Mouse (Mus musculus): ENCODE results near the gene A930004D18Rik. TPM values are rescaled to one million over a fixed set of nuclear protein-coding genes. Genes with fewer than 3 reads are reported as not detected.
A peak's percentile ranks its signal among the peaks of the same experiment; 100 is the strongest.

A930004D18Rik gene
- total RNA-seq (2021) = 1 to 10 TPM; 4.7 to 5.0 TPM

- DNase-seq = no peak
These were observed at the start of gene A930004D18Rik for GRCm38 (mm10) chr2:18037491-18037890. TSS of gene A930004D18Rik (minus strand) at chr2:18037737.

GRCm38 (mm10) chr2:18080182-18080860 is 42.8 kb upstream of the A930004D18Rik start:
- no peak for DNase-seq

- DNase-seq = no peak
These were observed 34.4 kb upstream of the A930004D18Rik start for GRCm38 (mm10) chr2:18071947-18072346.

DNA sequence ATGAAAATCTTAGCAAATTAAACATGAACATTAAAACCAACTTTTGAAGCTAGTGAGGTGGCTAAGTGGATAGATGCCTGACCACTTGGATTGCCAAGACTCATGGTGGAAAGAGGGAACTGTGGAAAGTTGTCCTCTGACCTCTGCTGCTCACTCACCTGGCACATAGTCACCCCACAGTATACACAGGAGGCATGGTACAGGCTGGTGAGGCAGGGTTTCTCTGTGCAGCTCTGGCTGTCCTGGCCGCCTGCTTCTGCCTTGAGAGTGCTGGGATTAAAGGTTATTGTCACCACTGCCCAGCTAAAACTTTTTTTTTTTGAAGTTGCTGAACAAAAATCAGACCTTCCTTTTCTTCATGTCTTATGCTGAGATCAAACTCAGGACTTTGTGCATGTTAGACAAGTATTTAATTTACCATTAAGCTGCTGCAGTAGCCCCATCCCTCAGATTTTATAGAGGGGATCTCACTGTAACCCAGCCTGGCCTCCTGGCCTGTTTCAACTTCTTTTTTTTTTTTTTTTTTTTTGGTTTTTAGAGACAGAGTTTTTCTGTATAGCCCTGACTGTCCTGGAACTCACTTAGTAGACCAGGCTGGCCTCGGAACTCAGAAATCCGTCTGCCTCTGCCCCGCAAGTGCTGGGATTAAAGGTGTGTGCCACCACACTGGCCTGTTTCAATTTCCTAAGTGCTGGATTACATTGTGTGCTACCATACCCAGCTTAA is 30.7 kb upstream of the A930004D18Rik start:
- no peak for DNase-seq

DNA sequence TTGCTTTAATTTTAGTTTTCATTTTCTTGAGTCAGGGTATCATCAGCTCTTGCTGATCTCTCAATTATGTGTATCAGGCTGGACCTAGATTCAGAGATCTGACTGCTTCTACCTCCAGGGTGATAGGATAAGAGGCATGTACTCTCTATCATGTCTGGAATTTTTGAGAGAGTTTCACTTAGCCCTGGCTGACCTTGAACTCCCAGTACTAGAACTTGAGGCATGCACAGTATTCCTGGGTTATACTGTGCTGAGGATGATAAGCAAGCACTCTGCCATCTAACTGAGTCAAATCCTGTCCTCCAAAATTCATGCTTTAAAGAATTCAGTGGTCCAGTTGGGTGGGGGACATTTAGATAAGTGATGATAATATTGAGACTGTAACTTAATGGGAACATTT is 28.9 kb upstream of the A930004D18Rik start:
- DNase-seq = no peak

- no peak for DNase-seq
These were observed 28.1 kb upstream of the A930004D18Rik start for GRCm38 (mm10) chr2:18065708-18066030.

DNA sequence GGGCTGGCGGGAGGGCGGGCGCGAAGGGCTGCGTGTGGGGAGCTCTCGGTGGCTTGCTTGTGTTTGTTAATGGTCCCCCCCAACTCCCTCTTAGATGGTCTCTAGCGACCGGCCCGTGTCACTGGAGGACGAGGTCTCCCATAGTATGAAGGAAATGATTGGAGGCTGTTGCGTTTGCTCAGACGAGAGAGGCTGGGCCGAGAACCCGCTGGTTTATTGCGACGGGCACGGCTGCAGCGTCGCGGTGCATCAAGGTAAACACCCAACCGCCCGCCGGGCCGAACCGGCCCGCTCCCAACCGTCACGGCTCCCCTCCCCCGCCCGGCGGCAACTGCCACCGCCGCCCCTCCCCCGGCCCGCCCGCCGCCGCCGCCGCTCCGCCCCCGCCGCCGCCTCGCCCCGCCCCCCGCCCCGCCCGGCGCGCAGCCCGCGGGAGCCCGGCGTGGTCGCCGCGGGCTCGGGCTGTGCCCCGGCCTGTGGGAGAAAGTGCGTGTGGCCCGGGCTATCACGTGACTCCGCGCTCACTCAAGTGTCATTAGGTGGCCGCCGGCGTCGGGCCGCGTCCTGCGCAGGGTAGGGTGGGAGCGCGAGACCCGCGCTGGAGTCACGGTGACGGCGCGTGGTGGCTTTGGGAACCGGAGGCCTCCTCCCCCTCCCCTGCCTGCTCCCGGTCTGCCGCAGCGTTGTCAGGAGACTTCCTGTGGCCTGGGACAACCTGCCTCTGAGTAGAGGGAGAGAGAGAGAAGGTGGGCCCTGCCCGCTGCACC is 27.6 kb upstream of the A930004D18Rik start:
- peak; percentile 82 for DNase-seq

DNA sequence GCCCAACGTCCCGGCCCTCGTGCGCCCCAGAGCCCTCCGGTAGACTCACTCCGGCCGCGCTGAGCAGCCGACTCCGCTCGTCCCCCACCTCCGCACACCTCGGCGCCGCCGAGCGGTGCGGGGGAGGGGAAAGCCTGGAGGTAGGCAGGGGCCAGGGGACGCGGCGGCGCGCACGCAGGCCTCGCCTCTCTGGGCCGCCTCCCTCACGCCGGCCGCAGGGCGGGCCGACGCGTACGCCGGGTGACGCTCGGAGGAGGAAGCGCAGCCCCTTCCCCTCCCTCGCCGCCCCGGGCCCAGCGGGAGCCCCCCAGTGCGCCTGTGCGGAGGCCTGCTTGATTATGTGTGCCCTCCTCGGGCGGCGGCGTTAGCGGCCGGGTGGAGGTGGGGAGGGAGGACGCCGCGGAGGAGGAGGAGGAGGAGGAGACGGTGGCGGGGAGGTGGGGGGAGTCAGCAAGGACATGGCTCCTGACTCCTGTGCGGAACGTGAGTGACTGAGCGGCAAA is 26.9 kb upstream of the A930004D18Rik start:
- DNase-seq = peak; percentile 93

DNA sequence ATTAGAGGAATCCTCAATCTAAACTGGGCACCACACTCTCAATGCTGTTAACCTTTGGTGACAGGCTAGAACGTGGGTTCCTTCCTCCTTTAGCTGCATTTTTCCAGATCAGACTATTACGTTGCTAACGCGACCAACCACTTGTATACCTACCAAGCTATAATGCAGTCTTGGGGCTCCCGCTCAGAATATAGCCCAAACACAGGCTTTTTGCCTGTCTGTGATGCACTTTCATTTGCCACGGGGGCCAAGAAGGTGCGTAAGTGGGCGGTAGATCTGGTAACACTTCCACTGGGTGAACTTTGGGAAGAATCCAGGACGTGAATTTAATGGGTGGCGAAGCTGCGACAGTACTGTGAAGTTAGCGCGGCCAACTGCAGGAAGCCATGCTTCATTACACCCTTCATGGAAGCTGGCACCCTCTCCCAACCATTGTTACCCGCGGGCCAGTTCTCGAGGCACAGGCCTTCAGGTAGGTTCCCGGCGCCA is 26.3 kb upstream of the A930004D18Rik start:
- peak; percentile 67 for DNase-seq

DNA sequence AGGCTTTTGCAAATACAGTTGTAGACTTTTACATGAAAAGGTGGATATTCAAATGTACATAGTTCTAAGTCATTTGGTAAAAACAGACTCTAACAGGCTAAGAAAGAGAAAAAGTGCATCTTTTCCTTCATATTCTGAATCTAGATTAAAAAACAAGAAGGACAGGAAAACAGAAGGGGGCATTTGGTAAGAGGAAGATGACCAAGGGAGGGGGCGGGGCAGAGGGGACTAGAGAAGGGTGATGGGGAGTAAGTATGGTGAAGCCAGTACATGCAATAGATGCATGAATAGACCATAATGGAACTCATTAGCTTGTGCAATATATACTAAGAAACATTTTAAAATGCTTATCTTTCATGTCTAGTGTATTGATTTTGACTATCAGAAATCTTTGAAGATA is 22.9 kb upstream of the A930004D18Rik start:
- no peak for DNase-seq

- no peak for DNase-seq
These were observed 22.4 kb upstream of the A930004D18Rik start for GRCm38 (mm10) chr2:18059891-18060290.

DNA sequence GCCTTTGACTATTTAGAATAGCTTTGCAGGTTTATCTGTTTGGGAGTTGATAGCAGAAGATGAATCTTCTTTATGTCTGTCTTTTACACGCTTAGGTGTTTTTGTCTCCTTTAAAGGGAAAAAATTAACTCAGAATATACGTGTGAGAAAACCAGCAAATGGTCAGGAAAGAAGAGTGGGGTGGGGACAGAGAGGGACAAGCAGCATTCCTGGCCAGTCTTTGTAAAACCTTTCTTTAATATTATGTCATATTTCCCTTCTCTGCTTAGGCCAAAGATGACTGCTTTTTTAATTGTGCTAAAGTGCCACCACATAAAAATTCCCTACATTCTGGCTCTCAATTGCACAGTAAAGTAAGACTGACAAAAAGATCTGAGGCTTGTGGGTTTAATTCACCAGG is 21.5 kb upstream of the A930004D18Rik start:
- DNase-seq = no peak

DNA sequence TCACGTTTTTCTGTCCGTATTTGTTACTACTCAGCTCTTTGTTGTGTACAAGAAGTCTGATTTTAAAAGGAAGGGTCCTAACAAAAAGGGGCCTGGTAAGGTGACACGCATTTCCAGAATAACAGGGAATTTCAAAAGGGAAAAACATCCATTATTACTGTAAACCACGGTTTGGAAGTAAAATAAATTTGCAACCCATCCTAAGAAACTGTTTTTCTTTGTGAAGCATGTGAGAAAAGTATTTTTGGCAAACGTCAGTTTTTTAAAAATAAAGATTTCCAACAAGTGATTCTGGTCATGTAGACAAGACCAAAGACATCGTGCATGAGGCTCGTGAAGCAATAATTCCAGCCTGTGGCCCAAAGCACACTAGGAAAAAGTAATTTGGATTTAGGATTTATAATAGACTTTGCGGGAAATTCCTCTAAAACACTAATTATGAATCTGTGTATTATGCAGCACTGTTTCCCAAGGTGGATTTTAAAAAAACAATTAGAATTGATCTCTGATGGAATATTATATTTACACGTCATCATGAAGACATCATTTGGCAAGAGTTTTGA is 20.7 kb upstream of the A930004D18Rik start:
- no peak for DNase-seq

DNA sequence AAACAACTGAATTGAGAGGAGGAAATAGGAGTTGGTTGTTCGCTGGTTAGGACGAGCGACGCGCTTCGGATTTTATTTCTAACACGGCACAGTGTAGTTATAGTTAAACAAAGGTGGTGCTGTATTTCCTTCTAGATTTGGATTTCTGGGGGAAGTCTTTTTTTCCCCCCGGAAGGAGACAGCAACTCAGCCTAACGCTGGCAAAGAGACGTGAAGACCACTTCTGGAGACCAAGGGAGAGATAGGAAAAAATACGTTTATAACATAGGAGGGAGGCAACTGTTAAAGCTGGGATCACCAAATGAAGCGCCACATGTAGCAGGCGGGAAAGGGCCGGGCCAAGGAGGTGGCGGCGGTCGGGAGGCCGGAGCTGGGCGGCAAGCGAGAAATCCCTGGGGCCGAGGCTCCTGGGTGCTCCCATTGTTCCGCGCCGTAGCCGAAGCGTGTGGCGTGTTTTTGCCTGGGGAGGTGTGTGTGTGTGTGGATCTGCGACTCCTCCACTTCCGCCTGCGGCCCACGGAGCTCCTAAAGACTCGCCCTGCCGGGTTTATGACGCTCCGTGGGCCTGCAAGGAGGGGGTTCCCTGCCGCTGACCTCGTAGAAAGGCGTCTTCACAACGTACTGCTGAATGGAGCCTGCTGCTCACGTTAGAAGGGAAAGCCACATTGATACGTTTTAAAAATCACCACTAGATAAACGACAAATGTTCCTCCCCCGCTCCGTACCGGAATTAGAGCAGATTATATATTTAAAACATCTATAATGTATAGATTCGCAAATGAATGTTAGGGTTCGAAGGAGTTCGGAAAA is 20.0 kb upstream of the A930004D18Rik start:
- peak; percentile 75 for DNase-seq

DNA sequence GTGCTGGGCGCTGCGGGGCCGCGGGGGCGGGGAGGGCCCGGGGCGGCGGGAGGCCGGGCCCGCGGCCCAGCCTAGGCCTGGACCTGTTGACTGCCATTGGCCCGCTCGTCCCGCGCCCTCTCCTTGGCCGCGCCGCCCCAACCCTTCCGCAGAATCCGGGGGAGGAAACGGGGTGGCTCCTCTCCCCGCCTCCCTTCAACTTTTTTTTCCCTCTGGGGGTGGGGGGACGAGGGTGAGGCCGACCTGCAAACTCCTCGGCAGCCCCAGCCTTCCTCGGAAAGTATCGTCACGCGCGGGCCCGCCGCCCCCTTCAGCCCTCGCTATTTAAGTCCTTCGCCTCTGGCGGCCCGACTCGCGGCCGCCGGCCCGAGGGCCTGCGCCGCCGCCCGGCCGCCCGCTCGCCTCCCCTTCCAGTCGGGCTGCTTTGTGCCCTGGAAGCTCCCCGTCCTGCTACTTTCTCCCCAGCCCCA is 19.3 kb upstream of the A930004D18Rik start:
- peak; percentile 97 for DNase-seq

DNA sequence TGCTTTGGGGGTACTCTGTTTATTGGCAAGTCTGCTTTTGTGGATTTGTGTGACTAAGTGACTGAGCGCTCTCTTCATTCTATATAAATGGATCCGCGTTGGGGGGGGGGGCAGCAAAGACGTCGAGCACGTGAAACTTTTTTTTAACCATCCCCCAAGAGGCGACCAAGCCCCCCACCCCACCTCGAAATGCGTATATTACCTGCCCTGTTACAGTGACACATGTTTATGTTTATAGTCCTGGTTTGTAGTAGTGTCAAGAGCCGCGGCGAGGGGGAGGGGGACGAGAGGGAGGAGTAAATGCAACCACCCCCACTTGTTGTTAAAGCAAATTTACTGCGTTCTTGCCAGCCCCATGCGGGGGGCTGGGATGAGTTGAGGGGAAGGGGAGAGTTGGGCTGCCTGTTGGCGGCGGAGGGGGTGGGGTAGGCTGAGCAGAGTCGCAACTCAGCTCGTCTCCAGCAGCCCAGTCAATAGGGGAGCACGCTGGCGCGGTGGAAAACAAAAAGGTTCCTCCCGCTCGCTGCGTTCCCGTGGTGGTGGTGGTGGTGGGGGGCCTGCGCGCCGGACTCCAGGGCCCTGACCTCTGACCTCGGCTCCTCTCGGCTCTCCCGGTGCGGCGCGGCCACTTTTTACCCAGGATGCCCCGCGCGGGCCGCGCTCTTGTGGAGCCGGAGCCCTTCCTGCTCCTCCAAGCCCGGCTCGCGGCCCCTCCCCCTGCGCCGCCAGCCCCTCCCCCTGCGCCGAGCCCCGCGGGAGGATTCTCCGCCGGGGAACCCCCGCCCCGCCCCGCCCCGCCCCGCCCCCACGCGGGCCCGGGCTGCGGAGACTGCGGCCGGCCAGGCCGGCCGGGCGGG is 18.6 kb upstream of the A930004D18Rik start:
- DNase-seq = peak; percentile 97

GRCm38 (mm10) chr2:18055016-18055928 is 17.7 kb upstream of the A930004D18Rik start, which contains the start of gene Mllt10:
TSS of gene Mllt10 (plus strand) at chr2:18055237.
- no peak for DNase-seq

DNA sequence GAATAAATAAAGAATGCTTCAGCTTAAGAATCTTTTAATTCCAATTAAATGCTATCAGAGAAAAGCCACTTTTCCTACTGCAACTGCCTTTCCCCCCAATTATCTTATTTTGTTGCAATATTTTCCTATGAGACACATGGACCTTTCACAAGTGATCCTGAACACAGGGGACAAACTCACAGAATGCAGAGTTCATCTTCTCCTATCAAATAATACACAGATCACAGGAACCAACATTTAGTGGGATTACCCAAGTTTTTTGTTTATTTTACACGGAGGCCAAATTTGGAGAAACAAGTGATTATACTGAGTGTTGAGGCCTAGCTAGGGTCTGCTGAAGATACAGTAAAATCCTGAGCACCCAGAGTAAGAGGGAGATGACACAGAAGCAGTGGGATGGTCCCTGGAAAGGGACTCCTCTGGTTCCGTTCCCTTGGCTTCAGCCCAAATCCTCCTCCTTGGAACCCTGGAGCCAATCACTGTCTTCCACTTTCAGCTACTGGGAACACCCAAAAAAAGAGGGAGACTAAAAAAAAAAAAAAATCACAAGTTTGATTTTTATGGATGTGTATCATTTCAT is 16.5 kb upstream of the A930004D18Rik start:
- DNase-seq = peak; percentile 82

Data from heart, postnatal 4 days (tissue).